Mouse (Mus musculus) lung, postnatal 10 days (tissue): Measurements from ENCODE around the gene Btg3.
A peak's percentile ranks its signal among the peaks of the same experiment; 100 is the strongest.

Source experiments
- DNase-seq: peaks from one replicate; pipeline ENCODE4 v3.0.0; 2021

Btg3 gene

GRCm38 (mm10) chr16:78343792-78344191 lies 33.2 kb downstream of the Btg3 start:
- no peak for DNase-seq

GRCm38 (mm10) chr16:78342767-78343166 lies 34.2 kb downstream of the Btg3 start:
- no peak for DNase-seq

- no peak for DNase-seq
Measured at GRCm38 (mm10) chr16:78341356-78341755, 35.6 kb downstream of the Btg3 start.

GRCm38 (mm10) chr16:78337226-78337625 lies 39.8 kb downstream of the Btg3 start:
- no peak for DNase-seq

- no peak for DNase-seq
Measured at GRCm38 (mm10) chr16:78327999-78328398, 49.0 kb downstream of the Btg3 start.

- DNase-seq = no peak
Measured at GRCm38 (mm10) chr16:78327562-78327961, 49.4 kb downstream of the Btg3 start.

GRCm38 (mm10) chr16:78325972-78326848 lies 50.8 kb downstream of the Btg3 start:
- peak; percentile 25 for DNase-seq

GRCm38 (mm10) chr16:78322140-78322539 lies 54.9 kb downstream of the Btg3 start:
- no peak for DNase-seq

GRCm38 (mm10) chr16:78321559-78321958 lies 55.4 kb downstream of the Btg3 start:
- DNase-seq = no peak

- no peak for DNase-seq
Measured at GRCm38 (mm10) chr16:78319711-78320110, 57.3 kb downstream of the Btg3 start.

- DNase-seq = peak; percentile 18
Measured at GRCm38 (mm10) chr16:78317960-78318359, 59.0 kb downstream of the Btg3 start.

GRCm38 (mm10) chr16:78316849-78317248 lies 60.1 kb downstream of the Btg3 start:
- DNase-seq = peak; percentile 80

GRCm38 (mm10) chr16:78314026-78314425 lies 63.0 kb downstream of the Btg3 start:
- no peak for DNase-seq

GRCm38 (mm10) chr16:78313135-78313887 lies 63.7 kb downstream of the Btg3 start:
- no peak for DNase-seq

- no peak for DNase-seq
Measured at GRCm38 (mm10) chr16:78309258-78309657, 67.7 kb downstream of the Btg3 start.

GRCm38 (mm10) chr16:78307476-78308192 lies 69.4 kb downstream of the Btg3 start:
- DNase-seq = no peak

GRCm38 (mm10) chr16:78306606-78307005 lies 70.4 kb downstream of the Btg3 start:
- DNase-seq = no peak

GRCm38 (mm10) chr16:78305606-78306100 lies 71.3 kb downstream of the Btg3 start:
- DNase-seq = no peak

- DNase-seq = peak; percentile 14
Measured at GRCm38 (mm10) chr16:78302678-78303050, 74.3 kb downstream of the Btg3 start.

- peak; percentile 18 for DNase-seq
Measured at GRCm38 (mm10) chr16:78301831-78302677, 74.9 kb downstream of the Btg3 start.

- DNase-seq = peak; percentile 73
Measured at GRCm38 (mm10) chr16:78301183-78301830, 75.7 kb downstream of the Btg3 start, which contains the start of gene Cxadr. Cxadr (plus strand) TSS chr16:78301489.

GRCm38 (mm10) chr16:78296114-78296513 lies 80.9 kb downstream of the Btg3 start:
- DNase-seq = no peak
